Mouse (Mus musculus): ENCODE data around the gene Tbx10. TPM values are rescaled to one million over a fixed set of nuclear protein-coding genes. Genes with fewer than 3 reads are reported as not detected.
A peak's percentile ranks its signal among the peaks of the same experiment; 100 is the strongest.

The Tbx10 gene
- polyA plus RNA-seq, 2 experiments from 2014 or later: not detected

DNA sequence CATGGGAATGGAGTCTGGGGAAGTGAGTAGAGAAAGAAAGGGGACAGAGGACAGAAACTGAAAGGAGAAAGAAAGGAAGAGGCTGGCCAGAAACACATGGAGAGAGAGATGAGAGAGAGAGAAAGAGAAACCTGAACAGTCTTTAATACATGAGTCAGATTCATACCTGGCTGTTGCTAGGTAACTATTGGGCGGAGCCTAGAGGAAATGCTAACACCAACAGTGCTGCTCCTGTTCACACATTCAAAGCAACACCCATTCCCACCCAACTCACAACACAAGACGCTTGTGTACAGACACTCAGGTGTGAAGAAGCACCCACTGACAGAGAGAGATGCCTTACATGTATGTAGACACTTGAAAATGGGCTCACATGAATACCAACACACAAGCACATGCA is 16.7 kb upstream of the Tbx10 start:
- ATAC-seq: no peak

DNA sequence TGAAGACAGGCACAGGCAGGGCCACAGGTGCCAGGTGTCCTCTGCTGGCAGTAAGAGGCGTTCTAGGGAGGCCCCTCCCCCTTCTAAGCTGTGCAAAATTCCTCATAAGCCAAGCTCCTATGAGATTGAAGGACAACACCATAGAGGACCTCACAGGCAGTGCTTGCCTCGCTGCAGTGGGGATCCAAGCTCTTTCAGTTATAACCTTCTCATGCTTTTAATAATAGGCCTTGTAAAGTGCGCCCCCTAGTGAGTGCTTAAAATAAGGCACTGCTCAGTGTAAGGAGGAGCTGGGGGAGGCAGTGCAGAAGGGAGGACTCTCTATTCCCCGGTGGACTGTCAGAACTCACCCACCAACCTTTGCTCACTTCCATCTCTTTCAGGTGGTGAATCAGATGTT is 12.2 kb upstream of the Tbx10 start:
- ATAC-seq: no peak

GRCm38 (mm10) chr19:3980917-3981316 is 11.6 kb upstream of the Tbx10 start:
- ATAC-seq: no peak

GRCm38 (mm10) chr19:3983527-3984200 is 8.9 kb upstream of the Tbx10 start:
- no peak for ATAC-seq

GRCm38 (mm10) chr19:3985261-3985681 is 7.3 kb upstream of the Tbx10 start:
- no peak for ATAC-seq

GRCm38 (mm10) chr19:3986334-3986733 is 6.2 kb upstream of the Tbx10 start, which contains the start of gene Acy3:
Acy3 (plus strand) TSS chr19:3986570.
- no peak for ATAC-seq

DNA sequence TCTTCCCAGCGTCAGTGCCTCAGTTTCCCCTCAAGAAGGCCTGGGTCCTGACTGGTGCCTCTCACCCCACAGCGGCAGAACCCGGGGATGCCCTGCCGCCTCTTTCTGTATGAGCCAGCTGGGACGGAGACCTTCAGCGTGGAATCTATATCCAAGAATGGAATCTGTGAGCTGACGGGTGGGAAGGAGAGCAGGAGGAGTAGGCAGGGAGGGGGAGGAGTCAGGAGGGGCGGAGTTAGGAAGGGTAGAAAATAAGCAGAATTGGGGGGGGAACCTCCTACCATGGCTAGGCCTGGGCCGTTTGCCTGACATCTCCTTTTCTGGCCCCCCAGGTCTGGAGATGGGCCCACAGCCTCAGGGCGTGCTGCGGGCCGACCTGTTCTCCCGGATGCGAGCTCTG is 4.5 kb upstream of the Tbx10 start:
- ATAC-seq: no peak

DNA sequence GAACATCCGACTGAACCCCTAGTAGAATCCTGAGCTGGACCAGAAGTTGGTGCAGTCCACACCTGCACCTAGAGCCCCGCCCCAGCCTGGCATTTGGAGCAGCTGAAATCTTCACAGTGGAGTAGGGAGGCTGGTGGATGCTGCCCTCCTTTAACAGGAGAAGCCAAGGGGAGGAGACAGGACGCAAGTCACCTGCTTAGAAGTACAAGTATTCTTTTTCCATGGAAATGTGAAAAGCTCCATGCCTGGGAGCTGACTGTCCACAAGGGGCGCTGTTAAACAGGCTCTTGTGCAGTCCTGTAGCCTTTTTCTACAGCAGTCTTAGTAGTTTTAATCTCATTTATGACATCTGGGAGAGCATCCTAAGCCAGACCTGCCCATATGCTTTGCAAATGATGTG is 3.8 kb upstream of the Tbx10 start:
- no peak for ATAC-seq

DNA sequence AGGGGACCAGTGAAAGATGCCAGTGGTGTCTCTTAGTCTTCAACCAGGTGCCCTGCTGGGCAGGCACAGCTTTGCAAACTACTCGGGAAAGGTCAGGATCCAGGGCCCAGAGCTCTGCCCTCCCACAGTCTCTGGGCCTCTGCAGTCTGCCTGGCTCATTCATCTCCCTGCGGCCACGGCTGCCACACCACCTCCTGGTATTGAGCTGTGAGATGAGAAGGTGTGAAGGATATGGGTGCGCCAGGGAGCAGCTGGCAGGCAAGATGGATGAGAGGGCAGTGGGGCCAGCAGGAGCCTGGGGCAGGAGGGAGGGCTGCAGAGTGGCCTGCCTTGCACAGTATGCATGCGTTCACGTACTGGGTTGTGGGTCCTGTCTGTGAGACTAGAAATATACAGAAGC is 1.7 kb upstream of the Tbx10 start:
- ATAC-seq: no peak

DNA sequence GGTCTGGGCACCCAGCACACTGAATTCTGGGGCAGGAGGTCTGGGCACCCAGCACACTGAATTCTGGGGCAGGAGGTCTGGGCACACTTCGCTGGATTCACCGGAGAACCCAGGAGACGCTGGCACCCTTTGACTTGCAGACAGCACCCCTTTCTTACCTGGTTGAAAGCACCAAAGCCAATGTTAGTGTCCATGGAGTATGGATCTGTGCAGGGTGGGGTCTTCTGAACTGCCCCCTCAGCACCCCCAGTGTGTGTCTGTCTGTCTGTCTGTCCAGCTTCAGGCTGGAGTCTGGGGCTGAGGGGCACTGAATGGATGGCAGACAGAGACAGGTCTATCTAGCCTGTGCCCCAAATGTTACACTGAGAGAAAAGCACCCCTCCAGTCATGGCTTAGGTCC is 990 bp upstream of the Tbx10 start:
- no peak for ATAC-seq

DNA sequence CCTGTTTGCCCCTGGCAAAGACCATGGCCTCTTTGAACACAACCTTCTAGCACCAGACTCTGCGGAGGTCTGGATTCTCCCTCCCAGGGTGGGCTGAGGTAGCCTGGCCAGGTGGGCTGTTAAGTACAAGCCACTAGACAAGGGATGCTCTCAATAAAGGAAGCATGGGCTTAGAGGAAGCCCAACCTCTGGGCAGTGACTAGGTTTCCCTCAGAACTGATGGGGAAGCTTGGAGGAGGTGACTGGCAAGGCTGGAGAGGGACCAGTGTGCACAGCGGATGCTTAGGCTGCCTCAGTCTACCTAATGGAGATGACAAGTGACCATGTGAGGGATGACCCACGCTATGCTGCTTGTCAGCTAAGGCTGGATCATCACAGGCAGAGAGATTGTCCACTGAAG is 586 bp upstream of the Tbx10 start:
- ATAC-seq: no peak

DNA sequence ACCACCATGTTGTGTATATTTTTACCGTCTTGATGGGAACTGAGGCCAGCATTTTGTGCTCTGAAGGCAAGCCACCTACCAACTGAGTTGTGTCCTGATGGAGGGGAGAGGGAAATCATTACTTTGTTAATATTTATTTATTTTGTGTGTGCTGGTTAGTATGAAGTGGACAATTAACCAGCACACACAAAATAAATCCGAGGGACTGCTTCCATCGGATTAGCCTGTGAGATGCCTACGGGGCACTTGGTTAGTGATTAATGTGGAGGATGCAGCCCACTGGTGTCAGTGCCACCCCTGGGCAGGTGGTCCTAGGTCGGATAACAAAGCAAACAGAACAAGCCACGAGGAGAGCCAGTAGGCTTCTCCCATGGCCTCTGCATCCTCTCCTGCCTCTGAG is 2.4 kb downstream of the Tbx10 start:
- no peak for ATAC-seq

GRCm38 (mm10) chr19:3995505-3995904 is 3.0 kb downstream of the Tbx10 start:
- ATAC-seq: no peak

DNA sequence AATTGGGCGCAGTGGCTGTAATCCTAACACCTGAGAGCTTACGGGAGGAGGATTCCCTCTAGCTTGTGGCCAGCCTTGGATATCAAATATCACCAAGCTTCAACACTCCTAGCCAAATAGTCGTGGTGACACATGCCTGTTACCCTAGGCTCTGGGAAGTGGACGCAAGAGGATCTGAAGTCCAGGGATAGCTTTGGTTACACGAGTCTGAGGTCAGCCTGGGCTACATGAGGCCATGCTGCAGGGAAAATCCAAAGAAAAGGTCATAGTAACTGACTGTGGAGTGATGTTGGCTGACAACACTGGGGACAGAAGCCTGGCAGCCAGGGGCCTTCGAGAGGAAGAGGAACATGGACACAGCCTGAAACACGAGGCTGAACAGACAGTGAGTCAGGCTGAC is 3.6 kb downstream of the Tbx10 start:
- ATAC-seq: no peak

DNA sequence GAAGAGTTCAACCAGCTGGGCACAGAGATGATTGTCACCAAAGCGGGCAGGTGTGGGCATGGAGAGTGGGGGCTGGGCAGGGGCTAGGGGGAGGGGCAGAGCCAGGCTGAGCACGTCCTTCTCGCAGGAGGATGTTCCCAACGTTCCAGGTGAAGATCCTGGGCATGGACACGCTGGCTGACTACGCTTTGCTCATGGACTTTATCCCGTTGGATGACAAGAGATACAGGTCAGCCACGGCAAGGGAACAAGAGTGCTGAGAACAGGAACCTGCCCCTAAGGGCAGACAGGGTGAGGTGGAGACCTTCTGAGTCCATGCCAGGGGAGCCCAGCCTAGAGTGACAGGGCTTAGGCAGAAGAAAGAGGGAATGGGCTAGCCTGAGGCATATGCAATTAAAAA is 4.2 kb downstream of the Tbx10 start:
- no peak for ATAC-seq

- ATAC-seq: no peak
Observed at GRCm38 (mm10) chr19:3997231-3997630, 4.7 kb downstream of the Tbx10 start.

GRCm38 (mm10) chr19:3998335-3998734 is 5.8 kb downstream of the Tbx10 start:
- ATAC-seq: no peak

DNA sequence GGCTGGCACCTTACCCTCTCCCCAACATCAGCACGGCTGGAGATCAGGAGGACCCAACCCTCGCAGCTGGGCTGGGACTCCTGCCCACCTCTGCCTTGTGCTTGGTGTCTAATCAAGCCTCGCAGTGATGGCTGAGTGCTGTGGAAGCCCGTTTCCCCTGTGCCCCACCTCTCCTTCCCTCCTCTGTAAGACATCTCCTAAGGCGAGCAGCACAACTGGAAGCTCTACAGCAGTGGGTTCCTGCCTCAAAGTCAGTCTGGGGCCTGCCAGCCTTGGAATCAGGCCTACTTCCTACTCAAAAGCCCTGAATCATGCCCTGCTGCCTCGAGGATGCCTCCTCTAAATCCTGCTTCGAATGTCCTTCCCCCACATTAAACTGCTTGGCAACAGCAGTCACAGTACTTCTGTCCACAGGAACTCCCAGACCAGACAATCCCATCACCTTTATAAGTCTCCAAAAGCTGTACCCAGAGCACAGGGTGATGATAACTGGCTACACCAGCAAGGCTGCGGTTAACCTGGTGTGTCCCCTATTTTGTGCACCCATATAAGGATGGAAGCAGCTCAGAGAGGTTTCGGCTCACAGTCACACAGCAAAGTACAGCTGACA is 6.7 kb downstream of the Tbx10 start:
- ATAC-seq: no peak

- peak; percentile 90 for ATAC-seq
Observed at GRCm38 (mm10) chr19:4000119-4000900, 7.8 kb downstream of the Tbx10 start, which contains the start of the genes Nudt8 and Gm49405. Nudt8 (plus strand) TSS chr19:4000580. Gm49405 (plus strand) TSS chr19:4000626.

- ATAC-seq: no peak
Observed at GRCm38 (mm10) chr19:4000949-4001525, 8.5 kb downstream of the Tbx10 start.

- no peak for ATAC-seq
Observed at GRCm38 (mm10) chr19:4001752-4002151, 9.2 kb downstream of the Tbx10 start.

- no peak for ATAC-seq
Observed at GRCm38 (mm10) chr19:4003112-4003511, 10.6 kb downstream of the Tbx10 start, which contains the start of gene Doc2g. Doc2g (plus strand) TSS chr19:4003313.

DNA sequence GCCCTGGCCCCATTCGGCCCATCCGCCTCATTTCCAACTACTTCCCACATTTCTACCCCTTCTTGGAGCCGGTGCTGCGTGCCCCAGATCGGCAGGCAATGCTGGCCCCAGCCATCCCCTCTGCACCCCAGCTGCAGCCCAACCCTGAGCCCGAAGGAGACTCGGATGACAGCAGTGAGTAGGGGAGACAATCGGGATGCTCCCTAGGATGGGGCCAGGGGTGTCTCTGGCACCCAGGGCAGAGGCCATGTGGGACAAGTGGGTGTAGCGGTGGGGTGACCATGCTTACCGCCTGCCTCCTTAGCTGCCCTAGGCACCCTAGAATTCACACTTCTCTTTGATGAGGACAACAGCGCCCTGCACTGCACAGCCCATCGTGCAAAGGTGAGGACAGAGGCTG is 11.1 kb downstream of the Tbx10 start:
- ATAC-seq: no peak
